Mouse (Mus musculus) thymus, postnatal 36 days (tissue): ENCODE measurements around the gene Zfp985.
"Not testable (repeated sequence)": the region's sequence is repeated elsewhere in the genome, so short reads cannot be mapped to it uniquely, and the experiment has no call there.

Source experiments
- DNase-seq, 2 experiments: peaks; one replicate each; pipeline ENCODE4 v3.0.0; 2022; ENCODE audit warnings: mixed read lengths in 2 of 2

Gene Zfp985

DNA sequence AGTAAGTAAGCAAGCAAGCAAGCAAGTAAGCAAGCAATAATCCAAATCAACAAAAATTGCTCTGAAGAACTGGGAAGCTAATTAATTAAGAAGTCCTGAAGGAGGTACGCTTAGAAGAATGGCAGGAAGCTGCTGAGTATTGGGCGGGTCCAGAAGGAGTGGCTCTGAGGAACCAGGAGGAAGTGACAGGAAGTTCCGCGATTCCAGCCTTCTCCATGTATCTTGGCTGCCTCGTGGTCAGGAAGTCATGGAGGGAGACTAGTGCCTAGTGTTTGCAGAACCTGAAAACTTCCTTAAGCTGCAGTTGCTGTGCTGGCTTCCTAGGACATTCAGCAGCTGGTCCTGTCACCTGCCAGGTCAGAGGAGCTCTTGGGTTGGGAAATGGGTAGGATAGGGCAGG lies at the start of gene Zfp985:
Gene Zfp985, plus strand, starts transcription at position 207 of the 400 bp plus-strand sequence.
- not testable (repeated sequence) for DNase-seq

DNA sequence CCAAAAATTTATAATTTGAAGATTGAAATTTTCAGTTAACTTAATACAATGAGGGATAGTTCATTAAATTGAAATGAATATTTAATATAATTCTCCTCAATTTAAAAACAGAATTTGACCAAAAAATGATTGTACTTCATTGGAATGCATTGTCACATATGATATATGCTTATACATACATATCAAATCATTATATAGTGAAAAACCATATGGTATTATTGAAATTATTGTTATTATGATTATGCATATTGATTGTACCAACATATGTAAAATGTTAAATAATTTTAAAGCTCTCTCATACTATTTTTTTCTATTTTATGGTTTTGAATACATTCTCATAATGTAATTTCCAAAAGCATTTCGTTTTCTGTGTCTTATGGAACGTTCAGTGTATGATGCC lies 43.9 kb upstream of the Zfp985 start:
- DNase-seq, result no peak

DNA sequence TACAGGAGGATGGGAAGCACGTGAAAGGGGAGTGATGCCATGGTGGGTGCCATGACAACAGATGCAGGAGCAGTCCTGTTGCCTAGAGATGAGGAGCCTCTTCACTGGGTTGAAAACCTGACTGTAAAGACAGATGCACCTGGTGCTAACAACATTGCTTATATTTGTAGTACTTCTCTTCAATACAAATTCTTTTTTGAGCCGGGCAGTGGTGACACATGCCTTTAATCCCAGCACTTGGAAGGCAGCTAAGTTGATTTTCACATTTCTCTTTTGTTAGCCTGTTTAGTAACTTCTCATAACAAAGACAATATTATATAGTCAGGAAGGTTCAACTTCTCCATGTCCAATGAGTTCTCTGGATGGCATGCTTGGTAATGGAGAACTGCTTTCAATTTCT lies 34.1 kb upstream of the Zfp985 start:
- no peak for DNase-seq

DNA sequence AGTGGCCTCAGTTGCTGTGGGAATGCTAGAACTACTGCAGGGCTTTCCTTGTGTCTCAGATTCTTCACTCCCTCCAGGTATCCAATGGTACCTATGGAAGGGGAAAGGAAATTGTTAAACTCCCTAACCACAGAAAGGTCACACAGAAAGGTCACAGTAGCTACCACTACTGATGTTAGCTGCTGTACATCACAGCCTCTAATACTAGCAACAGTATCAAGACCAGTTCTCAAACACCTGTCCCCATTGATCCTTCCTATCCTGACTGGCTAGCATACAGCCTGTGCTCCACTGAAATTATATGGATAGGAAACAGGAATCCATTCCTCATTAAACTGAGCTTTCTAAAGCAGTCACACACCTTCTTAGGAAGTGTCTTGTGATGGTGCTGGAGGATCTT lies 33.0 kb upstream of the Zfp985 start:
- no peak for DNase-seq

DNA sequence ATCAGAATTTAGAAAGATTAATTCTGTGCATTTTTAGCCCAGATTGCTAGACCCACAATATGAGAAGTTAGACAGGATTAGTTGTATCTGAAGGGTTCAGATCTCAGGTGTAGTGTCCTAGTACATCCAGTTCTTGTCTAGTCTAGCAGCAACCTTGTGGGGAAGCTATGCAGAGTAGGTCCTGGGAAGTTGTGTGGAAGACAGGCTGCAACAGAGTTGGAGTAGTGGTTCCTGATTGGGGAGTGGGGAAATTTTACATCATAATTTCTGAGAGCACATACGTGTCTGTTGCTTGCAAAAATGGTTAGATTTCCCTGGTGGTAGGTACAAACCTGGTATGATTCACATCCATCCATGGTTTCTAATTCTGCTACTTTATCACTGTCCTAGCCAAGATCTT lies 28.0 kb upstream of the Zfp985 start:
- no peak for DNase-seq

DNA sequence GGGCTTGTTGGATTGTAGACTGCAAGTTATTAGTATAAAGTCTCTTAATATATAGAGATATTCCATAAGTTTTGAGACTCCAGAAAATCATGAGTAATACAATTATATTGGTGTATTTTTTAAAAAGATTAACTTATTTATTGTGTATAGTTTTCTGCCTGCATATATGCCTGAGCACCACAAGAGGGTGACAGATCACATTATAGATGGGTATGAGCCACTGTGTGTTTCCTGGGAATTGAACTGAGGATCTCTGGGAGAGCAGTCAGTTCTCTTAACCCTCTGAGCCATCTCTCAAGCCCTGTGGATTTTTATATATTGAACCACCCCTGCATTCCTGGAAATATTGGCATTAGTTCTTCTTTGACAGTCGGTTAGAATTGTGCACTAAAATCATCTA lies 22.7 kb upstream of the Zfp985 start:
- no peak for DNase-seq

DNA sequence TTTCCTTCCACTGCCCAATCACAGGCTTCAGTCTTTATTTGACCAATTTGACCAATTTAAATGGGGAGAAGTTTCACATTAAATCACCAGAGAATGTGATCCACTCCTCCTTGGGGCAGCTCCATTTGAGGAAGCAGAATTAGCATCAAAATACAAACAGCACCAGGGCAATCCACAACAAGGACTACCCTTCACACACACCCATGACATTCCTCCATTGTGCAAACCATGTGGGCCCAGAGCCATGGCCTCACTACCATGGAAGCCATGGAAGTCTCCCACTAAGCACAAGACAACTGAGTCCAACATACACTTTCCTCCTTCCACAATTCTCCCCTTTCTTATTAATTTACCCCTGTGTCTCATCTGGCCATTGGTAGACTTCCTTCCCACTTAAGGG lies 17.2 kb upstream of the Zfp985 start:
- not testable (repeated sequence) for DNase-seq

DNA sequence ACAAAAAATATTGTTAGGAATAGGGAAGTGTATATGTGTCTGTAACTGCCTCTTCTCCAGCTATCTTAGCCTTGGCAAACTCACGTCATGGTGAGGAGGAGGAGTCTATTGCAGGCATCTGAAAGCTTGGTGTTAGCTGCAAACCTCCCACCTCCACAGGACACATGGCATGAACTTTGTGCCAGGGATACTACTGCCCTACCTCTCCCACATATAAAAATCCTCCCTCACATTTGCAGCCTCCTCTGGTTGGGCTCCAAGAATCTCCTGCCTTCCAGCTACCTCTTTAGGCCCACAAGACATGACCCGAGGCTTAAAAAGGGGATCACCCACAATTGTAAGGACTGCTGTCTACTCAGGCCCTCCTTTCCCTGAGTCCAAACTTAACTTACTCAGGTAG lies 15.4 kb upstream of the Zfp985 start:
- no peak for DNase-seq

DNA sequence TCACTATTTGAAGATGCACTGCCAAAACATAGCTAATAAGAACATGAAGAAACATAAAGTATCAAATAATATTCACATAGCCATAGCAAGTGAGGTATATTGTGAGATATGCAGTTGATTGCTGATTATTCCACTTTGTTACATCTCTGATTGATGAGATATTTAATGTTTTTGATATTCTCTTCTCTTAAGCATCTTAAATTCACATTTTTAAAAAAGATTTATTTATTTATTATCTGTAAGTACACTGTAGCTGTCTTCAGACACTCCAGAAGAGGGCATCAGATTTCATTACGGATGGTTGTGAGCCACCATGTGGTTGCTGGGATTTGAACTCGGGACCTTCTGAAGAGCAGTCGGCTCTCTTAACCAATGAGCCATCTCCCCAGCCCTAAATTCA lies 13.2 kb upstream of the Zfp985 start, which contains the start of gene Gm16503:
Gene Gm16503, plus strand, starts transcription at position 301 of the 400 bp plus-strand sequence.
- not testable (repeated sequence) for DNase-seq

DNA sequence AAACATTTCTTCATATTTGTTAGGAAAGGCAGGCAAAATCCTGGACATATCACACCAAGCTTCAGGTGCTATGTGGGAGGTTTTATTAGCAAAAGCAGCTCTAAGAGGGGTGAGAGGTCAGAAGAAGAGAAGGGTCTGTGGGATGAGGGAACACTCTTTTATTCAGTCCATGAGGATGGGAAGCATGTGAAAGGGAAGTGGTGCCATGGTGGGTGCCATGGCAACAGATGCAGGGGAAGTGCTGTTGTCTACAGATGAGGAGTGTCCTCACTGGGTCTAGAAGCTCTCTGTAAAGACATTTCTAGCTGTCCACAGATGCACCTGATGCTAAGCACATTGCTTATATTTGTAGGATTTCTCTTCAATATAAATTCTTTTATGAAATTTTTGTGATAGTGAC lies 12.0 kb upstream of the Zfp985 start:
- no peak for DNase-seq

DNA sequence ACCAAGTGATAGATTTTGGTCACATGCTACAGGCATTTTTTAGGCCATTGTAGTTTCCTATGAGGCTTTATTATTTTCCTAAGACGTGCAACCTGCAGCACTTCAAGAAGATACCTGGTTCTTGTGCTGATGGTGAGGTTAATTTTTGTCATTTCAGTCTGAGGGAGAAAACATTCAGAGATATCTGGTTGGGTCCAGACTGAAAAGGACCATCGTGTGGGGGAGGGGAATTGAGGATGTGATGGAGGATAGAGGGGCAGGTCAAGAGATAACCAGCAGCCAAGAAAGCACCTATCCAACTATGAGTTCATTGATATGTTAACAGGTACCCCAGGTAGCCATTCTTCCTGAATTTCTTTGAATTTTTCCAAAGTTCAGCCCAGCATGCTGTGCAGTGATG lies 1.3 kb downstream of the Zfp985 start:
- DNase-seq, result not testable (repeated sequence)

DNA sequence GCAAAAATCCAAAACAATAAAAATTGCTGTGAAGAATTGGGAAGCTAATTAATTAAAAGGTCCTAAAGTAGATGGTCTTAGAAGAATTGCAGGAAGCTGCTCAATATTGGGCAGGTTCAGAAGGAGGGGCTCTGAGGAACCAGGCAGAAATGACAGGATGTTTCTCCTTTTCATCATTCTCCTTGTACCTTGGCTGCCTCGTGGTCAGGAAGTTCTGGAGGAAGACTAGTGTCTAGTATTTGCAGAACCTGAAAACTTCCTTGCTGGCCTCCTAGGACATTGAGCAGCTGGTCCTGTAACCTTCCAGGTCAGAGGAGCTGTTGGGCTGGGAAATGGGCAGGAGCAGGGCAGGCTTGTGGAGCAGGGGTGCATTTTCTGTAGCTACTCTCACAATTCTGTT lies 3.8 kb downstream of the Zfp985 start:
- DNase-seq, result not testable (repeated sequence)

DNA sequence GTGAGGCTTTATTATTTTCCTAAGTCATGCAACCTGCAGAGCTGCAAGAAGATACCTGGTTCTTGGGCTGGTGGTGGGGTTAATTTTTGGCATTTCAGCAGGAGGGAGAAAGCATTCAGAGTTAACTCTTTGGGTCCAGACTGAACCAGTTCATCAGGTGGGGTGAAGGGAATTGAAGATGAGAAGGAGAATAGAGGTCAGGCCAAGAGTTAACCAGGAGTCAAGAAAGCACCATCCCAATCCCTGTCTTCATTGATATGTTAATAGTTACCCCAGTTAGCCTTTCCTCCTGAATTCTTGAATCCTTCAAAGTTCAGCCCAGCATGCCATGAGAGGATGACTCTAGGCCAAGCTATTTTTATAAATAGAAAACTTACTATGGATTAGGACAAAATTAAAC lies 4.9 kb downstream of the Zfp985 start:
- not testable (repeated sequence) for DNase-seq

DNA sequence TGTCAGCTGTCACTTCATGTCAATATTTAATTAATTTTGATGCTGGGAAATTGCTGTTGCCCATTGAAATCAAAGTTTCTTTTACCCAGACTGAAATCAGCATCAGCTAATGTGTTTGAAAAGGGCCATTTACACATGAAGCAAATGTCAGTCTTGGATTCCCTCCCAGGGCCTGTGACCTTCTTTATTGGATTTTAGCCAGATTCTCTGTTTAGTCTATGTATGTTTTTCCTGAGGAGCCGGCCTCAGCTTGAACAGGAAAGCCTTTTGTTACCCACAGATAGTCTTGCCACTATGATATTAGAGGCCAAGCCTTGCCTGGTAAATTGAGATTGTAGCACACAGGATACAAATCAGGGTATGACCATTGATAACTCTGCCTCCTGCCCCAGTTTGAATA lies 6.0 kb downstream of the Zfp985 start:
- not testable (repeated sequence) for DNase-seq

DNA sequence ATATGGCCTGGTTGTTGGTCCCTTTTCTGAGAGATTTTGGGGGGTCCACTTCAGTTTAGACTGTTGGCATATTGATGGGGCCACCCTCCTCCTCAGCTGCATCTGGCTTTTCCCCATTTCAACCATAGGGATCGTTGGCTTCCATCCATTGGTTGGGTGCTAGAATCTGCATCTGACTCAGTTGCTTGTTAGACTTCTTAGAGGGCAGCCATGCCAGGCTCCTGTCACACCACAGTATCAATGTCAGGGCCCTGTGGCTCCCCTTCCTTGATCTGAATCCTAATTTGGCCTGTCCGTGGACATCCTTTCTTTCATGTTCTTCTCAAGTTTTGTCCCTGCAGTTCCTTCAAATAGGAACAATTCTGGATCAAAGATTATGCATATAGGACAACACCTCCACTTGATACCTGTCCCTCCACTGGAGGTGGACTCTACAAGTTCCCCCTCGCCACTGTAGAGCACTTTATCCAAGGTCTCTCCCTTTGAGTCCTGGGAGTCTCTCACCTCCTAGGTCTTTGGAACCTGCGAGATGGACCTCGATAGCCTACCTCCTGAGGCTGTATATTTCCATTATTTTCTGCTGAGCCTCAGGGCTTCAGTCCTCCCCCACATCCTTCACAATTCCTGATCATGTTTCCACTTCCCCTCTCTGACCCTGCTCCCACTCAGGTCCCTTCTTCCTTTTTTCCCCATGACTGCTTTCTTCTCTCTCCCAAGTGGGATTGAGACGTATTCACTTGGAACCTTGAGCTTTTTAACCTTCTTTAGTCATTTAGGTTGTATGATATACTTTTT lies 12.5 kb downstream of the Zfp985 start:
- no peak for DNase-seq

DNA sequence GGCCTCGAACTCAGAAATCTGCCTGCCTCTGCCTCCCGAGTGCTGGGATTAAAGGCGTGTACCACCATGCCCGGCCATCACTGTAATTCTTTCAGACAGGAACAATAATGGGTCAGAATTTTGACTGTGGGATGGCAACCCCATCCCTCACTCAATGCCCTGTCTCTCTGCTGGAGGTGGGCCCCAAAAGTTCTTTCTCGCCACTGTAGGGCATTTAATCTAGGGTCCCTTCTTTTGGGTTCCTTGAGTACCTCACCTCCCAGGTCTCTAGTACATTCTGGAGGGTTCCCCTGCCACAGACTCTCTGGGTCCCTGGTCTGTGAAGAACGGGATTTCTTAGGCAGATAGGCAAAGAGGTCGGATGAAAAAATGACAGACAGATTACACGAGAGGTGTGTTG lies 18.1 kb downstream of the Zfp985 start:
- not testable (repeated sequence) for DNase-seq

DNA sequence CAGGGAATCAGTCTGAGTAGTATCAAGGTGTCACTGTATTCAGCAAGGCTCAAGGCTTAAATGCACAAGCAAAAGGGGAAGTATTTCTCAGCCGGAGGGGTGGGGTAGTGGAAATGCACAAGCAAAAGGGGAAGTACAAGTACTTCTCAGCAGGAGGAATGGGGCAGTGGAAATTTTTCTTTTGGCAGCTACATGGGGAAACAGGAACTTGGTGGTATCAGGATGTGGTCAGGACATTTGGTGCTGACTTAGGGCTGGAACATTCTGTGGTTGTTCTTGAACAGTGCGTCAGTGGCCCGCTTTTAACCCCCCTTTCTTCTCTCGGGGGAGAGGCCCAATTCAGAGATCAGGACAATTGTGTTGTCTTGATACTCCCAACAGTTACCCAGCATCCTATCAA lies 26.3 kb downstream of the Zfp985 start:
- not testable (repeated sequence) for DNase-seq

DNA sequence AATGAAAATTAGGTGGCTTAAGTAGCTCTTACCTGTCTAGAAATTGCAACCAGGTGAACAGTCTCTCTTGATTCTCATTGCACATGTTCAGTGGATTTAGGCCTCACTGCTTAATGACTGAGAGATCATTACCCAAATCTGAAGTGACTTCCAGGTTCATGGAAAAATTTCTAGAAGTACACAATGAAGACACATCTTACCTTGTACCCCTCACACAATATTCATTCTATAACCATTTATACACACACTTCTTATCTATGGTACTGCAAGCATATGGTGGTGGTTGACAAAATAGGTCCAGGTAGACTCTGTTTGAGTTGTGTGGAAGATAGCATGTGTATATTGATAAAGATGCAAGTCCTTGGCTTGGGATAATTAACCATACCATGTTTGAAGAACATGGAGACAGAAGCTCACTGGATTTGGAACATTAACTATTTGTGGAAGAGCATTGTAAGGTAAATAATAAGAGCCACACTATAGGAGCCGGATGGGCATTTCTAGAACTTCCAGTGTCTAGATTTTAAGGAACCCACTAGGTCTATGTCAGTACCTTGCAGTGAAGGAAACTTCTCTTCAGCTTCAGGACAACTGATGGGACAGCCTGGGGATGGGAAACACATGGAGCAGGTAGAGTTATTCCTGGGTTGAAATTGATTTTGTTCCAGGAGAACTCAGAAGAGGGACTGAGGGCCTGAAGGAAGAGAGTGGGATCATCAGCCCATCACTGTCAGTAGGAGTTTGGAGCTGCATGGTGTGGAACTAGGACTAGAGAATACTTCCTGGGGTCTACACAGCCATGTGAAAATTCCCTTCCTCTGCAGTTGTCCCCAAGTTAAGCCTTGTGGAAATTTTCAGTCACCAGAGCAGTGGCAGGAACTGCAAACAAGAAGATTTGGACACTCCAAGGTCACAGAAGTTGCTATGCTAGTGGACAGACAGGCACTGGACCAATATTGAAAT lies 33.7 kb downstream of the Zfp985 start:
- no peak for DNase-seq

DNA sequence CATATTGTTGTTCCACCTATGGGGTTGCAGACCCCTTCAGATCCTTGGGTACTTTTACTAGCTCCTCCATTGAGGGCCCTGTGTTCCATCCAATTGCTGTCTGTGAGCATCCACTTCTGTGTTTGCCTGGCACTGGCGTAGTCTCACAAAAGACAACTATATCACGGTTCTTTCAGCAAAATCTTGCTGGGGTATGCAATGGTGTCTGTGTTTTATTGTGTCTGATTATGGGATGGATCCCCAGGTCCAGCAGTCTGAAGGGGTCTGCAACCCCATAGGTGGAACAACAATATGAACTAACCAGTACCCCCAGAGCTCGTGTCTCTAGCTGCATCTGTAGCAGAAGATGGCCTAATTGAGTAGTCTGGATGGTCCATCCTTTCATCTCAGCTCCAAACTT lies 41.6 kb downstream of the Zfp985 start:
- DNase-seq, result not testable (repeated sequence)

DNA sequence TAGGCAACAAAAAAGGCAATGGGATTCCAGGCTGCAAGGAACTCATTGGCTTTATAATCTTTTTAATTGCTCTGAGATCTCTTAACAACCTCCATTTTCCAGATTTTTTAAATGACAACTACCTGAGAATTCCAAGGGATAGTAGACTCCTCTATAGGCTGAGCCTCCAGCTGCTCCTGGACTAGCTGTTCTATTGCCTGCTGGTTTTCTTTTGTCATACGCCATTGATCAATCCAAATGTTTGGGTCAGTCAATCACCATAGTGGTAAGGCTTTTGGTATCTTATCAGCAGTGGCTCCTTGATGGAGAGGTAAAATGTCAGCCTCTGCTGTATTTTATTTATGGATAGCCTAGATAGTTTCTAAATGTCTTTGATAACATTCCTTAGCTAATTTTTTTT lies 44.6 kb downstream of the Zfp985 start:
- DNase-seq, result no peak

DNA sequence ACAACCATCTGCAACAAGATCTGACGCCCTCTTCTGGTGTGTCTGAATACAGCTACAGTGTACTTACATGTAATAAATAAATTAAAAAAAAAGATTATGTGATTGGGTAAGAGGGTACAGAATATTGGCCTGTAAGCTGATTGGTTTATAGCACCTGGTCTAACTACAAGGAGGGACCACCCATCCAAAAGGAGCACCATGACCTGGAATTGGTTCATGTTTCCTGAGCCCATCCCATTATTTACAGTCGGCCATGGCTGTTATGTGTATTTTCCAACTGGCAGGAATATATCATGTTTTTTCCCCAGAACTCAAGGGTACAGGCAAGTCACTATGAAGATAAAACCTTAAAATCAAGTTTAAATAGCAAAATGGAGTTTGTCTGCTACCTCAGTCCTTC lies 45.8 kb downstream of the Zfp985 start:
- no peak for DNase-seq

DNA sequence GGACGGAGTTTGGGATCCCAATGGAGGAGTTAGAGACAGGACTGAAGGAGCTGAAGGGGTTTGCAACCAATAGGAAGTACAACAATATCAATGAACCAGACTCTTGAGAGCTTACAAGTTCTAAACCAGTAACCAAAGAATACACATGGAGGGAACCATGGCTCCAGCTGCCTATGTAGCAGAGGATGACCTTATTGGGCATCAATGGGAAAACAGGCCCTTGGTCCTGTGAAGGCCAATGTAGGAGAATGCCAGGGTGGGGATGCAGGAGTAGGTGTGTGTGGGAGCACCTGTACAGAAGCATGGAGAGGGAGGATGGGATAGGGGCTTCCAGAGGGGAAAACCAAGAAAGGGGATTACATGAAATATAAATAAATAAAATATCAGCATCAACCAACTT lies 48.8 kb downstream of the Zfp985 start:
- no peak for DNase-seq

DNA sequence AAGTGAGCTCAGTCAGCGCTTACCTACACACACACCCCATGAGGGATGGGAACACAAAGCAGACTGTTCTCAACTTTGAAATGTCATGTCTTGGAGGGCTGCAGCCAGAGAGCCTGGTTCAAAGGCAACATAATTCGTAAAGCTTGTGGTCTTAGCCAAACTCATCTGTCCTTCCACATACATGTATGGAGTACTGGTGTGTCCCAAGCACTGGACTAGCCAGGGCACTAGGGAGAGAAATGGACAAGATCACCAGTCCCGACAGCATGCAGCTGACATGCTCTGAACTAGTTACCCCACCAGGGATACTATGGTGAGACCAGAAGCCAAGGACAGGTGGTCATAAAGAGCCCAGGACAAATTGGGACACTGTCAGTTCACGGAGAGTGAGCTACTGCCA lies 50.7 kb downstream of the Zfp985 start:
- no peak for DNase-seq

DNA sequence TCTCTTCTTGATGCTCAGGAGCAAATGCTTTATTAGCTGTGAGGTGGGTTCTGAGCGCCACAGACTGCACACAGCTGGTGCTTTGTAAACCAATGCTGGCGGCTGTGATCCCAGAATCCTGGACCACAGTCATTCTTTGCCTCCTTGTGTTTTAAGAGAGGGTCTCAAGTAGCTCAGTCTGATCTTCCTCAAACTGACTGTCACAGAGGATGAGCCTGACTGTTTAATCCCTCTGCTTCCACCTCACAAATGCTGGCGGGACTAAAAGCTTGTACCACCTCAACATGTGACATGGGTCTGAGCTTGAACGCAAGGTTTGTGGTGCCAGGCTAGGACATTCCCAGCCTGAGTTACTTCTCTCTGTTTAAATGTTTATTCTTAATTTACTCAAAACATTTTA lies 52.4 kb downstream of the Zfp985 start:
- no peak for DNase-seq
